Mouse (Mus musculus) liver, adult 2 months (tissue): ENCODE data around the gene Nrarp.

Source experiments
- CTCF ChIP-seq: fragments of 200-500 bp; IDR thresholded peaks from 2 replicates; pipeline ENCODE4 v1.5.1; 2011; ENCODE audit warnings: low read depth, low read length, control low read depth
- POLR2A ChIP-seq: fragments of 200-500 bp; IDR thresholded peaks from 2 replicates; pipeline ENCODE4 v1.6.1; 2011; ENCODE audit warnings: low read length, control low read depth; ENCODE audit not compliant: insufficient read depth; ENCODE audit errors: extremely low read depth

DNA sequence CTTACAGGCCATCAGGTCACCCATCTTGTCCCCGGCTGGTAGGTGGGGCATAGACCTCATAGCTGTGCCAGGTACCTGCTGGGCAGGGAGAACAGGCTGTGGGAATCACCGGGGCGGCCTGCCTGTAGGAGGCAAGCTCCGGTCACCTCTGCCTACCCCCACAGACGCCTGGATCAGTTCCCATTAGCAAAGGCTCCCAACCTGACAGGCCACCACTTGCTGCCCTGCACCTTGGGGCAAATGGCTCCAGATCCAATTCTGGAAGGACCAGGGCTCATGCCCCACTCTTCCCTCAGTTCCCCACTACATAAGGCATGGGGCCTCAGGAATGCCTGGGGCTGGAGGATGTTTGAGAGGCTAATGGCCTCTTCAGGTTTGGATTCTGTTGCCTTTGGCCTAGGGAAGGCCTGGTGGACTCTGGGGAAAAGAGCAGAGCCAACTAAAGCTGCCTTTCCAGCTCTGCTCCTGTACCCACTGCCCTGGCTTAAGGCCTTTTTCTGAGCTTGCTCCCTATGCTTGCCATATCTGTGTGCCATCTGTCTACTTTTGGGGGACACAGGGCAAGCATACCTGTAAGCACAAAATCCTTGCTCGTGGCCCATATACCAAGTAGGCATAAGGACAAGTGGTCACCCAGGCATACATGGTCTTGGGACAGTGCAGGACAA lies 9.3 kb upstream of the Nrarp start:
- TF ChIP-seq CTCF (no peak), POLR2A (no peak)
